19 mouse cellular contexts compared by ENCODE assay signal in genomic region chr2:103069752-103070405, GRCm38 (mm10).
"Had no signal": no experiment of that assay in that cellular context is flagged by ENCODE, and none has a peak within 500 bp of the region (broad histone marks: within the 10 kb centered on the region; RNA-seq: fewer than 3 reads in every experiment).

No protein-coding gene starts in this region.

- H3K27me3 ChIP-seq: kidney, embryonic 15.5 days; liver, embryonic 12.5 days; liver, embryonic 15.5 days; midbrain, embryonic 12.5 days; midbrain, embryonic 15.5 days; neural tube, embryonic 12.5 days; neural tube, embryonic 15.5 days had no signal

- H3K4me3 ChIP-seq: kidney, embryonic 15.5 days; left cerebral cortex, adult 2 months; liver, embryonic 12.5 days; liver, embryonic 15.5 days; midbrain, embryonic 12.5 days; midbrain, embryonic 15.5 days; neural tube, embryonic 12.5 days; neural tube, embryonic 15.5 days had no signal

- DNase-seq: kidney, adult 2 months; kidney, postnatal 10 days; kidney, postnatal 36 days; layer of hippocampus, postnatal 36 days; lung, adult 18-20 months; retina, postnatal 1 day; right cerebral cortex, postnatal 25 days; spleen, adult 18-20 months; thymus, postnatal 36 days had no signal

- H3K27ac ChIP-seq: kidney, embryonic 15.5 days; left cerebral cortex, adult 2 months; liver, embryonic 12.5 days; liver, embryonic 15.5 days; macrophage; midbrain, embryonic 12.5 days; midbrain, embryonic 15.5 days; neural tube, embryonic 12.5 days; neural tube, embryonic 15.5 days; stomach, postnatal 0 days had no signal

- H3K9me3 ChIP-seq: kidney, embryonic 15.5 days; liver, embryonic 12.5 days; liver, embryonic 15.5 days; midbrain, embryonic 12.5 days; midbrain, embryonic 15.5 days; neural tube, embryonic 12.5 days; neural tube, embryonic 15.5 days had no signal

- H3K36me3 ChIP-seq: kidney, embryonic 15.5 days; liver, embryonic 15.5 days; midbrain, embryonic 12.5 days; midbrain, embryonic 15.5 days; neural tube, embryonic 12.5 days; neural tube, embryonic 15.5 days had no signal
